Mouse (Mus musculus): ENCODE results near the gene Hdac8. TPM values are rescaled to one million over a fixed set of nuclear protein-coding genes. Genes with fewer than 3 reads are reported as not detected.

The Hdac8 gene
- polyA plus RNA-seq (2015; fragmentation: Nextera tagmentation; extraction: Ambion mirVana) = 10.0 and 10.7 TPM in 2 replicates

GRCm38 (mm10) chrX:102504644-102505481, at the start of gene Hdac8:
TSS of gene Hdac8 (minus strand) at chrX:102505359.
- Histone ChIP-seq H3K9me3 (no peaks in the 10 kb centered on the region), H3K4me3 (peak within 1 kb of the TSS; percentile 50), H3K27ac (peak within 1 kb of the TSS; percentile 64; the same call in 1 of the 2 replicates), H3K27me3 (peaks cover 25% of the 10 kb centered on the region; the same call in 1 of the 2 replicates), H3K4me1 (replicated peaks) (0 out of 2 replicates have a peak, but pooled peaks cover 9% of the 10 kb centered on the region), H3K36me3 (no peaks in the 10 kb centered on the region), H3K4me2 (peak within 1 kb of the TSS; percentile 58), H3K9ac (peak within 1 kb of the TSS; percentile 59)
- ATAC-seq (ENCODE audit: low FRiP score) = peak; percentile 91
- 15% methylated on average over 26 of the region's 27 CpGs for WGBS

GRCm38 (mm10) chrX:102509205-102509604, 4.0 kb upstream of the Hdac8 start:
- Histone ChIP-seq H3K4me1 (replicated peaks) (0 out of 2 replicates have a peak, but pooled peaks cover under 1% of the 10 kb centered on the region), H3K27ac (no peak overlapping the region), H3K36me3 (no peaks in the 10 kb centered on the region), H3K4me2 (no peak overlapping the region), H3K9me3 (no peaks in the 10 kb centered on the region), H3K27me3 (peaks cover 25% of the 10 kb centered on the region; the same call in 1 of the 2 replicates), H3K9ac (no peak overlapping the region), H3K4me3 (no peak overlapping the region)
- ATAC-seq (ENCODE audit: low FRiP score) = no peak
- WGBS = 77% methylated on average over 4 of the region's 4 CpGs

- 0 out of 2 replicates have a peak, but pooled peaks cover 9% of the 10 kb centered on the region for H3K4me1 ChIP-seq (replicated peaks)
- no peak overlapping the region for H3K27ac ChIP-seq
- H3K9ac ChIP-seq = peak overlapping the region; percentile 59
- H3K4me3 ChIP-seq = peak overlapping the region; percentile 50
- H3K36me3 ChIP-seq = no peaks in the 10 kb centered on the region
- peak; percentile 37; the same call in 1 of the 2 replicates for ATAC-seq (ENCODE audit: low FRiP score)
- peak overlapping the region; percentile 58 for H3K4me2 ChIP-seq
- no peaks in the 10 kb centered on the region for H3K9me3 ChIP-seq
- H3K27me3 ChIP-seq = peaks cover 21% of the 10 kb centered on the region; the same call in 1 of the 2 replicates
- WGBS = 35% methylated on average over 10 of the region's 10 CpGs
These were observed 980 bp downstream of the Hdac8 start for GRCm38 (mm10) chrX:102504179-102504578.

- H3K27ac ChIP-seq = no peak overlapping the region
- no peak overlapping the region for H3K9ac ChIP-seq
- H3K4me2 ChIP-seq = no peak overlapping the region
- WGBS = 60% methylated on average over 6 of the region's 6 CpGs
- H3K4me3 ChIP-seq = no peak overlapping the region
- no peaks in the 10 kb centered on the region for H3K36me3 ChIP-seq
- no peaks in the 10 kb centered on the region for H3K4me1 ChIP-seq (replicated peaks)
- no peak for ATAC-seq (ENCODE audit: low FRiP score)
- H3K27me3 ChIP-seq = 0 out of 2 replicates have a peak, but pooled peaks cover 3% of the 10 kb centered on the region
- H3K9me3 ChIP-seq = no peaks in the 10 kb centered on the region
These were observed 11.0 kb downstream of the Hdac8 start for GRCm38 (mm10) chrX:102493992-102494730.

- Histone ChIP-seq H3K36me3 (no peaks in the 10 kb centered on the region), H3K4me1 (replicated peaks) (no peaks in the 10 kb centered on the region), H3K27me3 (peaks cover 13% of the 10 kb centered on the region; the same call in 1 of the 2 replicates), H3K9me3 (no peaks in the 10 kb centered on the region), H3K4me3 (no peak overlapping the region), H3K9ac (no peak overlapping the region), H3K27ac (no peak overlapping the region), H3K4me2 (no peak overlapping the region)
- ATAC-seq (ENCODE audit: low FRiP score) = no peak
- WGBS = 83% methylated on average over 7 of the region's 7 CpGs
These were observed 19.6 kb downstream of the Hdac8 start for GRCm38 (mm10) chrX:102485575-102485974.

GRCm38 (mm10) chrX:102479665-102480064, 25.5 kb downstream of the Hdac8 start:
- H3K36me3 ChIP-seq = no peaks in the 10 kb centered on the region
- H3K9ac ChIP-seq = no peak overlapping the region
- no peak overlapping the region for H3K4me3 ChIP-seq
- WGBS = 77% methylated on average over 4 of the region's 4 CpGs
- no peaks in the 10 kb centered on the region for H3K9me3 ChIP-seq
- H3K4me1 ChIP-seq (replicated peaks) = no peaks in the 10 kb centered on the region
- ATAC-seq (ENCODE audit: low FRiP score) = no peak
- H3K4me2 ChIP-seq = no peak overlapping the region
- peaks cover 10% of the 10 kb centered on the region; the same call in 1 of the 2 replicates for H3K27me3 ChIP-seq
- H3K27ac ChIP-seq = no peak overlapping the region

- H3K27ac ChIP-seq = no peak overlapping the region
- no peaks in the 10 kb centered on the region for H3K4me1 ChIP-seq (replicated peaks)
- H3K9ac ChIP-seq = no peak overlapping the region
- no peak overlapping the region for H3K4me3 ChIP-seq
- 24% methylated on average over 4 of the region's 4 CpGs for WGBS
- H3K9me3 ChIP-seq = no peaks in the 10 kb centered on the region
- H3K4me2 ChIP-seq = no peak overlapping the region
- ATAC-seq (ENCODE audit: low FRiP score) = no peak
- no peaks in the 10 kb centered on the region for H3K36me3 ChIP-seq
- peaks cover 10% of the 10 kb centered on the region; the same call in 1 of the 2 replicates for H3K27me3 ChIP-seq
These were observed 26.2 kb downstream of the Hdac8 start for GRCm38 (mm10) chrX:102478965-102479364.

GRCm38 (mm10) chrX:102478481-102478880, 26.7 kb downstream of the Hdac8 start:
- Histone ChIP-seq H3K4me1 (replicated peaks) (no peaks in the 10 kb centered on the region), H3K9ac (no peak overlapping the region), H3K9me3 (no peaks in the 10 kb centered on the region), H3K36me3 (no peaks in the 10 kb centered on the region), H3K27ac (no peak overlapping the region), H3K4me3 (no peak overlapping the region), H3K27me3 (peaks cover 10% of the 10 kb centered on the region; the same call in 1 of the 2 replicates), H3K4me2 (no peak overlapping the region)
- 94% methylated on average over 3 of the region's 3 CpGs for WGBS
- no peak for ATAC-seq (ENCODE audit: low FRiP score)

- no peak overlapping the region for H3K4me2 ChIP-seq
- no peak overlapping the region for H3K4me3 ChIP-seq
- H3K4me1 ChIP-seq (replicated peaks) = no peaks in the 10 kb centered on the region
- 39% methylated on average over 3 of the region's 3 CpGs for WGBS
- no peak overlapping the region for H3K9ac ChIP-seq
- H3K27ac ChIP-seq = no peak overlapping the region
- ATAC-seq (ENCODE audit: low FRiP score) = no peak
- no peaks in the 10 kb centered on the region for H3K9me3 ChIP-seq
- peaks cover 12% of the 10 kb centered on the region; the same call in 1 of the 2 replicates for H3K27me3 ChIP-seq
- H3K36me3 ChIP-seq = no peaks in the 10 kb centered on the region
These were observed 28.4 kb downstream of the Hdac8 start for GRCm38 (mm10) chrX:102476784-102477183.

GRCm38 (mm10) chrX:102475555-102475954, 29.6 kb downstream of the Hdac8 start:
- no peak for ATAC-seq (ENCODE audit: low FRiP score)
- WGBS = 85% methylated on average over 5 of the region's 5 CpGs

GRCm38 (mm10) chrX:102418343-102419127, 86.6 kb downstream of the Hdac8 start:
- Histone ChIP-seq H3K36me3 (no peaks in the 10 kb centered on the region), H3K9ac (no peak overlapping the region), H3K4me2 (no peak overlapping the region), H3K4me3 (no peak overlapping the region), H3K4me1 (replicated peaks) (no peaks in the 10 kb centered on the region), H3K27me3 (peaks cover 28% of the 10 kb centered on the region), H3K27ac (no peak overlapping the region), H3K9me3 (no peaks in the 10 kb centered on the region)
- WGBS = 78% methylated on average over 8 of the region's 8 CpGs
- no peak for ATAC-seq (ENCODE audit: low FRiP score)

More at GRCm38 (mm10) chrX:102475555-102475954, 29.6 kb downstream of the Hdac8 start:
- Histone ChIP-seq H3K36me3 (no peaks in the 10 kb centered on the region), H3K4me2 (no peak overlapping the region), H3K4me1 (replicated peaks) (no peaks in the 10 kb centered on the region), H3K9me3 (no peaks in the 10 kb centered on the region), H3K4me3 (no peak overlapping the region), H3K27me3 (peaks cover 13% of the 10 kb centered on the region; the same call in 1 of the 2 replicates), H3K9ac (no peak overlapping the region), H3K27ac (no peak overlapping the region)
